ENCODE assay signal across 18 mouse cellular contexts in the genomic region with DNA sequence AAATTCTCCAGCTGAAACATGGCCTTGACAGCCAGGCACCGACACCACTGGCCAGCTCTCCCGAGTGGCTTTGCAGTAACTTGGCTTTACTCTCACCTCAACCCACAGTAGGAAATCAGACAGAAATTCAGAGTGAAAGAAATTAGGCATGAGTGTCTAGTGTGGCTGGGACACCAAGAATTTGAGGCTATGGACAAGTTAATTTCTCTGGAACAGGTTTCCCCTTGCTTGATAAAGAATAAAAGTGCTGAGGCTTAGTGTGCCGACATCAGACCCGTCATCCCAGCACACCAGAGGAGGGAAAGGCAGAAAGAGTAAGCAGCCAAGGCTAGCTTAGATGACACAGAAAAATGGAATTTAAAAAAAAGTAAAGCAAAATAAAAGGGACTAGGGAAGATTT.
"Had no signal": no experiment of that assay in that cellular context is flagged by ENCODE, and none has a peak within 500 bp of the region (broad histone marks: within the 10 kb centered on the region; RNA-seq: fewer than 3 reads in every experiment).

No protein-coding gene starts in this region.

- H3K9ac ChIP-seq: limb, embryonic 15.5 days; liver, embryonic 13.5 days; liver, postnatal 0 days; lung, embryonic 15.5 days; midbrain, embryonic 15.5 days; neural tube, embryonic 13.5 days had no signal

- DNase-seq: kidney, postnatal 25 days; layer of hippocampus, adult 9-11 months; layer of hippocampus, postnatal 36 days; liver, embryonic 13.5 days; liver, postnatal 0 days; lung, postnatal 14 days; retina, postnatal 1 day; right cerebral cortex, postnatal 4 days; spleen, adult 18-20 months; thymus, adult 18-20 months; thymus, postnatal 14 days had no signal

- H3K9me3 ChIP-seq: limb, embryonic 15.5 days; liver, embryonic 13.5 days; lung, embryonic 15.5 days; megakaryocyte, embryonic 14.5 days; midbrain, embryonic 15.5 days; neural tube, embryonic 13.5 days had no signal

- H3K36me3 ChIP-seq: limb, embryonic 15.5 days; liver, embryonic 13.5 days; lung, embryonic 15.5 days; midbrain, embryonic 15.5 days; neural tube, embryonic 13.5 days had no signal

- H3K4me2 ChIP-seq: limb, embryonic 15.5 days; liver, embryonic 13.5 days; lung, embryonic 15.5 days; midbrain, embryonic 11.5 days; midbrain, embryonic 15.5 days; neural tube, embryonic 13.5 days had no signal

- H3K4me3 ChIP-seq: limb, embryonic 15.5 days; liver, embryonic 13.5 days; lung, embryonic 15.5 days; megakaryocyte, embryonic 14.5 days; midbrain, embryonic 15.5 days; neural tube, embryonic 13.5 days had no signal

- H3K27ac ChIP-seq: limb, embryonic 15.5 days; liver, embryonic 13.5 days; lung, embryonic 15.5 days; macrophage; midbrain, embryonic 15.5 days; neural tube, embryonic 13.5 days had no signal

- H3K4me1 ChIP-seq: liver, embryonic 13.5 days; lung, embryonic 15.5 days; midbrain, embryonic 15.5 days; neural tube, embryonic 13.5 days had no signal

- ATAC-seq: liver, postnatal 0 days; midbrain, embryonic 15.5 days had no signal

- H3K27me3 ChIP-seq: limb, embryonic 15.5 days; liver, embryonic 13.5 days; lung, embryonic 15.5 days; midbrain, embryonic 15.5 days; neural tube, embryonic 13.5 days had no signal
